Mouse (Mus musculus): Measurements from ENCODE around the gene Rrp1.
A peak's percentile ranks its signal among the peaks of the same experiment; 100 is the strongest.
"Not testable (repeated sequence)": the region's sequence is repeated elsewhere in the genome, so short reads cannot be mapped to it uniquely, and the experiment has no call there.

DNA sequence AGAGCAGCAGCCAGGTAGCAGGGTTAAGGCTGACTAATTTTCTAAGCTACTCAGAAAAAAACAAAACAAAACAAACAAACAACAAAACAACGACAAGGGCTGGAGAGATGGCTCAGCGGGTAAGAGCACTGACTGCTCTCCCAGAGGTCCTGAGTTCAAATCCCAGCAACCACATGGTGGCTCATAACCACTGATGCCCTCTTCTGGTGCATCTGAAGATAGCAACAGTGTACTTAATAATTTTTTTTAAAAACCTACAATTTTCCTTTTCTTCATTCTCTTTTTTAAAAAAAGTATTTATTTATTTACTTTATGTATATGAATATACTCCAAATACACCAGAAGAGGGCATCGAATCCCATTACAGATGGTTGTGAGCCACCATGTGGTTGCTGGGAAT is 53.8 kb downstream of the Rrp1 start:
- not testable (repeated sequence) for TF ChIP-seq POLR2A, EP300 (IDR thresholded peaks at IDR 0.05; ENCODE audit: insufficient read depth, low read depth, low read length)
- TF ChIP-seq CTCF (IDR thresholded peaks at IDR 0.05), result peak; percentile 55

Measured in heart, adult 2 months (tissue).